Mouse (Mus musculus) granulocyte monocyte progenitor cell, adult 5-6 weeks (primary cell): ENCODE results near the gene Prdm12. TPM values are rescaled to one million over a fixed set of nuclear protein-coding genes. Genes with fewer than 3 reads are reported as not detected.

Source experiments
- ATAC-seq: replicated peaks from 2 replicates; pipeline ENCODE4 v1.8.0; 2016; ENCODE audit warnings: mild to moderate bottlenecking, moderate TSS enrichment, inconsistent platforms; ENCODE audit not compliant: poor library complexity, severe bottlenecking
- total RNA-seq, 2 experiments: library from RNA; stranded (forward) in 1 of 2; stranded (reverse) in 1 of 2; fragments of 200-712, 200-1000 nt in 1 of 2; fragments of >200 nt in 1 of 2; fragmentation: Nextera tagmentation in 1 of 2; gene quantifications; 2 replicates each; pipeline ENCODE4 v1.2.3; 2014 to 2017

Prdm12 gene
- total RNA-seq, 2 experiments from 2014 or later: not detected

DNA sequence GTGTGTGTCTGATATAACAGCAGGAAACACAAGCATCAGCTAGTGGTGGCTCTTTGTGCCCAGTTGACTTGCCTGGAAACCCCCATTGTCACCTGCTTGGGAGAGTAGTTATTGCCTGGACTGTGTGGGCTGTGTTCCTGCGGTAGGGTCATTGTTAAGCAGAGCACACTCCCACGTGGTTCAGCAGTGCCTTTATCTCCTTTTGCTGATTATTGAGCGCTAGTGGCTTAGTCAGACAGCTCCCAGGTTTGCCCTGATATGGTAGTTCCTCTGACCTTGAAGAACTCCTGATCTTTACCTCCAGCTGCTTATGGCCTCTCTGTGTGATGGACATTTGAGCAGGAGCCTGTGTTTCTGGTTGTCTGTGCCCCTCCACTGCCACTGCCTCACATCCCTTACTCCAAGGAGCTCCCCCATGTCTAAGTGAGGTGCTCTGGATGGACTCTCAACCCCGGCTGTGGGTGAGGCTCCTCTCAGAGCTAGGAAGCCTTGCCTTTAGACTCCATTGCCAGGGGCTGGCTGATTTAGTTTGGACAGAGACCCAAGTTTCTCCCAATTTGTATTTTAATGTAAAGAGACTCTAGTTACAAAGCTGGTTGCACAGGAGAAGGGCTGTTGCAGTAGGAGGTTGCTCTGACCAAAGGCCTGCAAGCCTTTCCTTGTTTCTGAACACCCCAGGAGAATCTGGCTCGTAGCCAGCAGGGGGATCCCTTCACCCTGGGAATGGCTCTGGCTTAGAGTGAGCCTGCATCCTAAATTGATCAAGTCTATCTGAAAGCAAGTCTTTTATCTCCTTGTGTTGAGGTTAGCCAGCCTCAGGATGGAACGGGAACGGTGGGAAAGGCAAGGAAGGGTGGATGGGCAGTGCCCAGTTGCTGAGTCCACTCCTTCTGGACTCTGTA, 61.0 kb downstream of the Prdm12 start:
- ATAC-seq: no peak

DNA sequence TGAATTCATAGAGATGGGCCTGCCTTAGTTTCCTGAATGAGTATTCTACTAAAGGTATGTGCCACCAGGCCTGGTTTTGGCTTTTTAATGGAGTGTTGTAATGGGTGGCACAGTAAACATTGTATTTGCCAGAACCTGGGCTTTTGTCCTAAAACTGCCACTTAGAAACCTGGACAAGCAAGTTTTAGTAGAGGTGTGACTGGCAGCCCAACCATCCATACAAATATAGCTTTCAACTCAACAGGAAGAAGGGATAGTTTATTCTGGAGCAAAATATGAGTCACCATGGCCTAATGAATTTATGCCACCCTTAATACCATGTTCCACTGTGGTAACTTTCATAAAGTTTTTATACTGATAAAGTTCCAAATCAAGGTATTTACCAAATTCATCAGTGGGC, 63.4 kb downstream of the Prdm12 start:
- no peak for ATAC-seq

Other genes starting within 250 kb of the Prdm12 start
- gene Ass1, start 169.8 kb upstream of the Prdm12 start, total RNA-seq (2014; fragmentation: Nextera tagmentation): 148 and 162 TPM in 2 replicates
- 115 and 128 TPM in 2 replicates for gene Ass1, start 169.8 kb upstream of the Prdm12 start, total RNA-seq (2017)
- 26.7 and 30.2 TPM in 2 replicates for gene Fubp3, start 67.4 kb upstream of the Prdm12 start, total RNA-seq (2014; fragmentation: Nextera tagmentation)
- gene Fubp3, start 67.4 kb upstream of the Prdm12 start, total RNA-seq (2017): 19.7 and 28.6 TPM in 2 replicates
- gene Exosc2, start 30.7 kb downstream of the Prdm12 start, total RNA-seq (2014; fragmentation: Nextera tagmentation): 58.1 and 68.7 TPM in 2 replicates
- gene Exosc2, start 30.7 kb downstream of the Prdm12 start, total RNA-seq (2017): 59.2 and 59.7 TPM in 2 replicates
- gene Abl1, start 48.3 kb downstream of the Prdm12 start, total RNA-seq (2014; fragmentation: Nextera tagmentation): 41.9 and 65.4 TPM in 2 replicates
- 21.0 and 24.5 TPM in 2 replicates for gene Abl1, start 48.3 kb downstream of the Prdm12 start, total RNA-seq (2017)
- not detected in 2 replicates for gene Qrfp, start 170.5 kb downstream of the Prdm12 start, total RNA-seq (2014; fragmentation: Nextera tagmentation)
- not detected in 2 replicates for gene Qrfp, start 170.5 kb downstream of the Prdm12 start, total RNA-seq (2017)
- not detected in 2 replicates for gene Fibcd1, start 206.0 kb downstream of the Prdm12 start, total RNA-seq (2014; fragmentation: Nextera tagmentation)
- not detected in 2 replicates for gene Fibcd1, start 206.0 kb downstream of the Prdm12 start, total RNA-seq (2017)
- not detected in 2 replicates for gene Lamc3, start 247.3 kb downstream of the Prdm12 start, total RNA-seq (2014; fragmentation: Nextera tagmentation)
- gene Lamc3, start 247.3 kb downstream of the Prdm12 start, total RNA-seq (2017): not detected in 2 replicates